Mouse (Mus musculus) testis, adult 2 months (tissue): ENCODE results near the gene Borcs5.

Source experiments
- CTCF ChIP-seq: fragments of 200-500 bp; IDR thresholded peaks from 2 replicates; pipeline ENCODE4 v1.5.1; 2012; ENCODE audit warnings: low read depth, mild to moderate bottlenecking, inconsistent platforms, low read length, moderate library complexity; ENCODE audit not compliant: control insufficient read depth, insufficient read depth, insufficient replicate concordance
- POLR2A ChIP-seq: fragments of 200-500 bp; IDR thresholded peaks from 2 replicates; pipeline ENCODE4 v1.6.1; 2012; ENCODE audit warnings: low read depth, mild to moderate bottlenecking, inconsistent platforms, low read length, moderate library complexity; ENCODE audit not compliant: control insufficient read depth

DNA sequence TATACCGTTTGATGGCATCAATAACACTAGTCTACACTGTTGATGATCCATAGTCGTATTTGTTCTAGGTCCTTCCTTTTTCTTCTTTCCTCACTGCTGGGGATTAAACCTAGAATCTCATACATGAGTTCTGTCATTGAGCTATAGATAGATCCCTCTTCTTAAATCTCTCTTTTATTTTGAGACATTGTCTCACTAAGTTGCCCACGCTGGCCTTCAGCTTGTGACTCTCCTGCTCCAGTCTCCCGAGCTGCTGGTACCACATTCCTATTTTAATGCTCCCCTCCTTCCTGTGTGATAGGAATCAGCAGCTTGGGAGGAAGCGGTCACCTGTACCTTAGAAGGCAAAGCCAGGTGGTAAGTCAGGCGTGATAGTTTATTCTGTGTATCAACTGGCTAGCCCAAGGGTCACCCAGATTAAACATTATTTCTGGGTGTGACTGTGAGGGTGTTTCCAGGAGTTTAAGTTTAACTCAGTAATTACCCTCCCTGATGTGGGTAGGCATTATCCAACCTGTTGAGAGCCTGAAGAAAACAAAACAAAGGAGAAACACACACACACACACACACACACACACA, 41.6 kb upstream of the Borcs5 start:
- TF ChIP-seq CTCF: no peak
- no peak for TF ChIP-seq POLR2A
